Mouse (Mus musculus) embryonic fibroblast, embryonic 13.5 days (primary cell): Measurements from ENCODE around the gene Pan2.

Experiments
- CTCF ChIP-seq: IDR thresholded peaks from 2 replicates; pipeline ENCODE4 v1.5.1; 2011; ENCODE audit warnings: mild to moderate bottlenecking, control low read depth, low read length, moderate library complexity, borderline replicate concordance; ENCODE audit not compliant: insufficient read depth
- POLR2A ChIP-seq: IDR thresholded peaks from 2 replicates; pipeline ENCODE4 v1.6.1; 2011; ENCODE audit warnings: low read depth, mild to moderate bottlenecking, control low read depth, low read length, moderate library complexity

DNA sequence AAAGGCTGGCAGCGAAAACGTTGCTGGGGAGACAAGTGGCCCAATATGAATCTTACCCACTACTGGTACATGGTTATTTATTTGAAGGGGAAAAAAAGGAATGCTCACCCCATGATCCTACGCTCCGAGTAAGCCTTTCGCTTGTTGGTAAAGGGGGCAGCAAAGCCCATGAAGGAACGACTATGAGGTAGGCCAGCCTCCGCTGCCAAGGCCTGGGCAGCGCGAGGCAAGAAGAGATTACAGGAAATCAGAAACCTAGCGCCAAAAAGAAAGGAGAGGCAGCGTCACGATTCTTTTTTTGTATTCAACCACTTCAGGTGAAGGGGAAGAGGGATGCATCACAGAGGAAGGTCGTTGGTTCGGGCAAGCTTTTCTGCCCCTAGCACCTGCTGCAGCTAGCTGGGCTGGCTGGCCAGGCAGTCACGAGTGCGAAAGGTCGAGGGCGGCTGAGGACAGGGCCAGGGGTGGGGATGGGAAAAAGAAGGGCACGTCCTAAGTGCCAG, 64.8 kb downstream of the Pan2 start:
- TF ChIP-seq POLR2A (no peak; the same call in 1 of the 2 replicates), CTCF (no peak)
